Mouse (Mus musculus): ENCODE measurements around the gene Pigv.

The Pigv gene

DNA sequence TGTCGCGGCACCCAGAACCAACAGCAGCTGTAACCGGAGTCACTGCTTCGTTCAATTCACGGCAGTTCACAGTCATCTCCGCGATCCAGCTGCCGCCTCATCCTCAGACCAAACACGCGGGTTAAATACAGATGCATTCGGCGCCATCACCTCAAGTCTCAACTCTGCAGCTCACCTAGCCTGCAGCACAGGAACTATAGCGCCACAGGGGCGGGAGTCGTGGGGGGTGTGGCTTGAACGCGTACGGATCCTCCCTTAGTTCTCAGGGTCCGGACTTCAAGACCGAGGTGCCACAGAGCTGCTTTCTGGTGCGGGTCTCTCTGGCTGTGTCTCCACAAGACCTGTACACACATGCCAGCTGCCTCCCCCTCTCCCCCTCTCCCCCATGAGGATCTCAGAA, 26.8 kb downstream of the Pigv start:
- DNase-seq (ENCODE audit: low spot score in 2 of 2): no peak

DNA sequence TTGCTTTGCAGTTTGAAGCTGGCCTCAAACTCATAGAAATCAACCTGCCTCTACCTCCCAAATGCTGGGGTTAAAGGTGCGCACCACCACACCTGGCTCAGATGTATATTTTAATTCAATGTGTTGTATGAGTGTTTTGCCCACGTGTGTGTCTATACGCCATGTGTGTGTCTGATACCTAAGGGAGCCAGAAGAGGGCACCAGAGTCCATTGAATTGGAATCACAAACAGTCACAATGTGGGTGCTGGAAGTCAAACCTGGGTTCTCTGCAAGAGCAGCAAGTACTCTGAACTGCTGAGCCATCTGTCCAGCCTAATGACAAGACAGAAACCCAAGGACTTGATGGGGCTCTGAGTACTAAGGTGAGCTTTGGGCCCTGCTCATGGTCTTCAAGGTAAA, 27.3 kb downstream of the Pigv start:
- no peak for DNase-seq (ENCODE audit: low spot score in 2 of 2)

DNA sequence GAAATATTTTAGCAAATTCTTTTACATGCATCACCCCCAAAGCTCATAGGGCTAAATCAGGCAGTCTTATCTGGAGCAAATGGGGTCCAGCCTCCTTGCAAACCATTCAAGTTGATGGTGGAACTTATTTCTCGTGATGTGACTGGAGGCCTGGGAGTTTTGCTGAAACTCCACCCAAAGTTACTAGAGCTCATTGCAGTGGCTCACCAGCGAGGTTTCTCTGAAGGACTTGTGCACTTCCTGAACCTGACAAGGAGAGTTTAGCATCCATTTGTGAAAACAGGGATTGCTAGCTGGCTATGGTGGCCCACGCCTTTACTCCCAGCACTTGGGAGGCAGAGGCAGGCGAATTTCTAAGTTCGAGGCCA, 38.4 kb downstream of the Pigv start:
- no peak for DNase-seq (ENCODE audit: low spot score in 2 of 2)

DNA sequence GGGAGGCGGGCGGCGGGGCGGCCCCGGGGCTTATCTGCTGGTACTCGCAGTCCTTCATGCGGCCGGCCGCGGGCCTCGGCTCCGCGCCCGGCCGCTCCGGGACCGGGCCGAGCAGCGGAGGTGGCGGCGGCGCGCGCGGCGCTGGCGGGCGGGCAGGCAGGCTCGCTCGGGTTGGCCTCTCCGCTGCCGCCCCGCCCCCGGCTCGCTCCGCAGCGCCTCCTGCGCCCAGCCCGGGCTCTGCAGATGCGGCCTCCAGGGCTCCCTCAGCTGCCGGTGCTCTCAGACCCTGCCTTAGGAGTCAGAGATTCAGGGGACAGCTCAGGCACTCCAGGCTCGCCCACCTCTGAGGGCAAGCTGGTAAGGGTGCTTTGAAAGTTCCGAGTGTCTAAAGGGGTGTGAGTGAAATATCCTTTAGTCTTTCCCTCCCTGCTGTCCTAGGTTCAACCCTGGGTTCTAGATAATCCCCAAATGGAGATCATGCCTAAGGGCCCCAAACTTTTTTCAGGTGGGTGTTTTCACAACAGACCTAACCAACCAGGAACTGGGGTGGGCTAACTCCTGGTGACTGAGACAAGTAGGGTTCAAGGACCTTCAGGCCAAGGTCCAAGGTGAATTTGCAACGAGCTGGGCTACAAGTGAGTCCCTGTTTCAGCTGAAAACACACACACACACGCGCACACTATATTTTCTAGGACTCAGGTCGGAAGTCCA, 39.0 kb downstream of the Pigv start:
- peak; percentile 77 to 79 for DNase-seq (ENCODE audit: low spot score in 2 of 2)

DNA sequence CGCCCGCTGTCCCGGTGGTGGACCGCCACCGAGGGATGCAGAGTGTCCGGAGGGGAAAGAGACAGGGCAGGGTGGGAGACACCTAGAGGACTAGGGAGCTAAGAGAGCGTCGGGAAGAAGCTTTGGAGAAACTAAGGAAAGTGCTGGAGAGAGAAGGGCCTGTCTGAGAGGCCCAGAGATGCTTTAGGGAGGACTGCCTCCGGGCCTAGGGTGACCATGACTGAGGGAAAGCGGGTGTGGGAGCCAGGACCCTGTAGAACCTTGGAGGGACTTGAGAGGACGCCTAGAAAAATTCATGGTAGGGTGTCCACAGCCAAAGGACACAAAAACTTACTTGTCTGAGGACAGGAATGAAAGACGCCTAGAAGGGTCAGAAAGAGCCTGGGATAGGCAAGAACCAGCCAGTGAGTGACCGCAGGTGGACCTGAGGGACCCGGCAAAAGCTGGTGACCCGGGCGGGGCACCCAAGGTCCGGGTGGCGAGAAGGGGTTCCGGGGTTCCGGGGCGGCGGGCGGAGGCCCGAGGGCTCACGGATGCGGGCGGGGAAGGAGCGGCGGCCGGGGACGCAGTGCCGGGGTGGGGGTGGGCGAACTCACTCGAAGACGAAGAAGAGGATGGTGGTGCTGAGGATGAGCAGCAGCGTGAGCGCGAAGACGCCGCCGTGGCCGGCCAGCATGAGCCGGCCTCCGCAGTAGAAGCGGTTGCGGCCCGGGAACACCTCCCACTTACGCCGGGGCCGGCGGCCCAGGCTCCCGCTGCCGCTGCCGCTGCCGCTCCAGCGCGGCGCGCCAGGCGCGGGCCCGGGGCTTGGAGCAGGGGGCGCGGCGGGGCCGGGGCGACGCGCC, 39.7 kb downstream of the Pigv start:
- DNase-seq (ENCODE audit: low spot score in 2 of 2): no peak

DNA sequence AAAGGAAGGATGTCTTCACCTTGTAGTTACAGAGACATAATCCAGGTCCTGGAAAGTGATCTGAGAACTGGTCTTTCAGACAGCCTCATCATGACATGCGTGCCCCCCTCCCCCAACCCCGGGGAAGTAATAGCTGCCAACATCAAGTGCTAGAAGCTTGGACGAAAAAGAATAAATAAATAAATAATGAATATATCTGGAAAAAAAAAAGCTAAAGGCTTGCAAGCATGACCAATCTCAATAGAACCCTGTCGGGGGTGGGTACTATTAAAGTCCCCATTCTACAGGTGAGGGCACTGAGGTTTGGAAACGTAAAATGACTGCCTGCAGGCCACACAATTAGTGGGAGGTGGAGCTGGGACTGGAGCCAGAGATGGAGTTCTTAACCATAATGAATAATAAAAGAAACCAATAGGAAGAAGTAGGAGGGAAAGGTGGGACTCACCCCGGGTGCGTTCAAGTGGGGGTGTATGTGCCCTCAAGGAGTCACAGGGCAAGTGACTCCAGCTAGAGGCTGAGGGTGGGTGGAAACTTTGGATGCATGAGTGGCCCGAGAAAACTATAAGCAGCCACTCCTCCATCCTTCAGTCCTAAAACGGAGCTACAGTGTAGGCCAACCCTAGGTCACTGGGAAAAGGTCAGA, 40.6 kb downstream of the Pigv start:
- no peak for DNase-seq (ENCODE audit: low spot score in 2 of 2)

DNA sequence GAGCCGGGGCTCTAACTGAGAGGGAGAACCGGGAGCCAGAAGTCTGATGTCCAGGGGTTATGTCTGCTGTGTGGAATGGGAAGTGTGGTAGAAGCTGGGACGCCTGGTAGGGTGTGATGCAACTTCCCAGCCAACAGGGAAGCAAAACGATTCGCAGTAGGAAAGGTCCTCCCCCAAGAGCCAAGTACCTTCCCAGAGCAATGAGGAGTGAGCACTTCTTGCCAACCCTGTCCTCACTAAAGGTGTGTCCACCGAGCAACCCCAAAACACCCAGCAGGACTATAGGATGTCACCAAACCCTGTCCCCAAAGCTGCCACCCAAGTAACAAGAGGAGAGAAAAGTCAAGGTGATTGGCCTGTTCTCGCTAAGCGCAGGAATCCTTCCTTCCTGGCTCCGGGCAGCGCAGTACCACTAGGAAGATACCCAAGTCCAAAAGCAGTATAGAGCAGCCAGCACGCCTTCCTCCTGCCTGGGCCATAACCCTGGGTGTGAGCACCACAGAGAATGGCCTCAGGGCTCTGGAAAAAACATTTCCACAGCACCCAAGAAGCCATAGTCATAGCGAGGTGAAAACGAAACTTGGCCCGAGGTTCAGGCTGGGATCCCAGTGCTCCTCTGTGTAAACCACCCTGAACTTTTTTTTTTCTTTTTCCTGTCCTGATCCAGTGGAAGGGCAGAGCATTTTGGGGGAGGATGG, 41.2 kb downstream of the Pigv start:
- DNase-seq (ENCODE audit: low spot score in 2 of 2): no peak

DNA sequence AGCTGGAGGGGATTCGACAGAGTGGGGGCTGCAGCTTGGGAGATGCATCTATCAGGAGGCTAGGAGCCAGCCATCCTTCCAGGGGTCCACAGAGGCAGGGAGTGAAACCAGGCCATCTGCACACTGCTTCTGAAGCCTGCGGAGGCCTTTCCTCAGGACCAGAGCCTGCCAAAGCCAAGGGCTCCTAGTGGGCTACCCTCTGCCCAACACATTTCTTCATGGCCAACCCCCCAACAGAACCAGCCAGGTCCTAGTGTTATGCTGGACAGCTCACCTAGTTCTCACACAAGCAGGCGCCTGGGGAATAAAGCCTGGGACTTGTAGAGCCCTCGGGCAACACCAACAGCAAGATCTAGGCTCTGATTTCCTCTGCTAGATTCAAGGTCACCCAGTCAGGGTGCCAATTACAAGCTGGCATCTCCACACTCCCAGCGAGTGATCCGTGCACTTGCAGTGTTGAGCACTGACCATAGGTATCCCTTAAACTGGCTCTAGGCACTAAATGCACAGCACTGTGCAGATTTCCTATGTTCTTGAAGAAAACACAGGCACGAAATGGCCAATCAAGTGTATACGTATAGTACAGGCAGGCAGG, 42.0 kb downstream of the Pigv start:
- DNase-seq (ENCODE audit: low spot score in 2 of 2): no peak

DNA sequence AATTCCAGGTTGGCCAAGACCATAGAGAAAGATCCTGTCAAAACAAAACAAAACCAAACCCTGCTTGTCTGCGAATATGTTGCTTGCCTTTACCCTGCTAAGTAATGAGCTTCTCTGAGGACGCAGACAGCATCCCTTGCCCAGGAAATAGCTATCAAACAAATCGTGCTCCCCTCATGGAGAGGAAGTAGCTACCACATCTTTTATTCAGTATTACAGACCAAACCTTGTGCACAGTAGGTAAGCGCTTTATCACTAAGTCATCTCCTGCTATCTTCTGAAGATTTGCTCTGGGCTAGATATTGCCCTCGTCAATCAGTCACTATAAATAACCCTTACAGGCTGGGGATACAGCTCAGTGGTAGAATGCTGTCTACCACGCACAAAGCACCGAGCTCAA, 43.3 kb downstream of the Pigv start:
- no peak for DNase-seq (ENCODE audit: low spot score in 2 of 2)

DNA sequence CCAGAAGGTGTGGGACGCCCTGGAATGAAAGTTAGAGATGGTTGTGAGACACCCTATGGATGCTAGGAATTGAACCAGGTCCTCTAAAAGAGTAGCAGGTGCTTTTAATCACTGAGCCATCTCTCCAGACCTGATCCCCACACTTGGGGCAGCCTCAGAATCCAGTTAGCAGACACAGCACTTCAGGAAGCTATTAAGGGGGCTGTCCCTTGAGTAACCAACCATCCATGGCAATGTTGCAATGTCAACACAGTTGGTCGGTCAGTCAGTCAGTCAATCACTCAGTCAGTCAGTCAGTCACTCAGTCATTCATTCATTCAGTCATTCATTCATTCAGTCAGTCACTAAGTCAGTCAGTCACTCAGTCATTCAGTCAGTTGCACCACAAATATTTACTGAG, 43.9 kb downstream of the Pigv start:
- DNase-seq (ENCODE audit: low spot score in 2 of 2): no peak

DNA sequence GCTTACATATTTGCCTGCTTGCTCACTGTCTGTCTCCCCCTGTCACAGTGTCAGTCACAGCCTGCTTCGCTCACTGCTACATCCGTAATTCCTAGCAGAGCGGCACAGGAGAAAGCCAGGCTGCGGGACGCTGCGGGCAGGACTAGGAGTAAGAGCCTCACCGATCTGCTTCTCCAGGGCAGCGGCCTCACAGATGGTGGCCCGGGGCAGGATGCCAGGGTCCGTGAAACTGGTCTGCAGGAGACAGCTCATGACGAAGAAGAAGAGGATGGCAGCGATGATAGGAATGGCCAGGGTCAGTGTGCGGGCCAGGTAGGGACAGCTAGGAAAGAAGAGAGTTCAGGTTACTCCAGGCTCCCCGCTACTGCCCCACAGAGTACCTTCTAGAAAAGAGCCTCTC, 45.4 kb downstream of the Pigv start:
- no peak for DNase-seq (ENCODE audit: low spot score in 2 of 2)

DNA sequence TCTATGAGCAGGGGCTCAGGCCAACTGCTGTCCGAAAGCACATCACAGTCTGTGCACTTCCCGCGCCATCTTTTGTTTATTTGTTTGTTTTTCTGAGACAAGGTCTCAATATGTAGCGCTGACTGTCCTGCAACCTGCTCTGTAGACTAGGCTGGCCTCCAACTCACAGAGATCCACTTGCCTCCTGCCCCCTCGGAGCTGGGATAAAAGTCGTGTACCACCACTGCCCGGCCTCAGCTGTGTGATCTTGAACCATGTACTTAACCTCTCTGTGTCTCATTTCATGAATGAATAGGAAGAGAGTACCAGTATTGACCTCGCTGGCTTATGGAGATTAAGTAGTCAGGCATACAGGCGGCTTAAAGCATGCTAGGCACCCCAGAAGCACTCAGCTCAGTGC, 45.8 kb downstream of the Pigv start:
- DNase-seq (ENCODE audit: low spot score in 2 of 2): no peak

DNA sequence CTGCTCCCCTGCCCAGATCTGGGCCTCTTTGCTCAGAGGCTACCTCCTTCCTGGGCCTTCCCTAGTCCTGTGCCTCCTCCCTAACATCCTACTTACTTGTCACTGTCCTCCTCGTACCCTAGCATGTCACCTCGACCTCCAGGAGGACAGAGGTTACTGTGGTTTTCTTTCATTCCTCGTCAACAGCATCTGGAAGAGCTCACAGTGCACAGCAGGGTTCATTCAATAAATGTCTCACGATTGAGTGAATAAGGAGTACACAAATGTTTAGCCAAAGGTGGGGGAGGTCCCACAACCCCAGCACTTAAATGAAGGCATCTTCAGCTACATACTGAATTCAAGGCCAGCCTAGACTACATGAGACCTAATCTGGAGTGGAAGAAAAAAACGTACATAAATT, 46.2 kb downstream of the Pigv start:
- no peak for DNase-seq (ENCODE audit: low spot score in 2 of 2)

DNA sequence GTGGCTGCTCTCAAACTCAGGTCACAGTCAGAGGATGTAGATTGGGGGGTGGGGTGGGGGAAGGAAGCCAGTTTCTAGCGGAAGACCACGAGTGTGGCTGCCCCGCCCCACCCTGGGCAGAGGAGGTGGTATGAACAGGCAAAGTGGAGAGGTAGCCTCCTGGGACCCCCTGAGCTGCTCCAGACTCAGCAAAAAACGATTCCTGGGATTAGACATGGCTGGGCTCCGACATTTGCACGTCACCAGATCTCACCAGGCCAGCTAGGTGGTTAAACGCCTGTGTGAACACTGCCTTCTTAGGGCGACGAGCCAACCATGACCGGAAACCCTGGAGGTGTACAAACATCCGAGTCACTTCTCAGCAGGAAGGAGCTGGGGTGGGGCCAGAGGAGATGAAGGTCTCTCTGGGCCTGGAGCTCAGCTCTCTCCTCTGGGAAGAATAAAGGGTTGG, 46.8 kb downstream of the Pigv start:
- DNase-seq (ENCODE audit: low spot score in 2 of 2): no peak

DNA sequence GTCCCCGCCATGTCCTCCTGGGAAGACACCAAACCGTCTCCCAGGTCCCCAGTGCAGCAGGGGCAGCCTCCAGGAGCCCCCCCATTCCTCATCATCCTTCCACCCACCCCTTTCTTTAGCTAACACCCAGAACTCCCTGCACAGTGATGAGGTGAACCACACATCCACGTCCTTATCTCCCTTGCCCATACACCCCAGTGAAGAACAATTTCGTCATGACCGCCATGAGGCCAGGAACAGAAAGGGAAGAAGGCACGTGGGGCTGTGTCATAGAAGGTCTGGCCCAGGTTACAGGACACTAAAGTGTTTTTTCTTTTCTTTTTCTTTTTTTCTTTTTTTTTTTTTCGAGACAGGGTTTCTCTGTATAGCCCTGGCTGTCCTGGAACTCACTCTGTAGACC, 47.6 kb downstream of the Pigv start:
- no peak for DNase-seq (ENCODE audit: low spot score in 2 of 2)

DNA sequence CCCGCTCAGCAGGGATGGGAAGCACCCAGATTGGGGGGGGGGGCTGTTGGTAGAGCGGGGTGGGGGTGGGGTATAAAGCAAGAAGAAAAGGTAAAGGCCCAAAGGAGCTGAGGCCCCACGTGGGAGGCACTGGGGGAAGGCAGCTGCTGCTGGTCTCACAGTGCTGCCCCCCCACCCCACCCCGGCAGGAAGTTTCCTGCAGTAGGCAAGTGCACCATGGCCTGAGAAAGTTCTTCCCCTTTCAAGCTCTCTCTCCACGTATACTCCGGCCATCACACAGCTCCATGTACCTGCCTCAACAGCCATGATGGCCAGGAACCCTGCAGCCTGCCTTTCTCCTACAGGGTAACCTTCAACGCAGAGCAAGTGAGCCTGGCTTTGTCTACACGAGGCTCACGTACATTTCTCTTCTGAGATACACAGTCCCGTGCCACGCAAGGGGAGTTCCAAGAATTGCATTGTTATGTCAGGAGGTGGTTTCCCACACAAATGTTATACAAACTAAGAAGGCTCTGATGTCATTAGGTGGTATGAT, 50.2 kb downstream of the Pigv start:
- no peak for DNase-seq (ENCODE audit: low spot score in 2 of 2)

DNA sequence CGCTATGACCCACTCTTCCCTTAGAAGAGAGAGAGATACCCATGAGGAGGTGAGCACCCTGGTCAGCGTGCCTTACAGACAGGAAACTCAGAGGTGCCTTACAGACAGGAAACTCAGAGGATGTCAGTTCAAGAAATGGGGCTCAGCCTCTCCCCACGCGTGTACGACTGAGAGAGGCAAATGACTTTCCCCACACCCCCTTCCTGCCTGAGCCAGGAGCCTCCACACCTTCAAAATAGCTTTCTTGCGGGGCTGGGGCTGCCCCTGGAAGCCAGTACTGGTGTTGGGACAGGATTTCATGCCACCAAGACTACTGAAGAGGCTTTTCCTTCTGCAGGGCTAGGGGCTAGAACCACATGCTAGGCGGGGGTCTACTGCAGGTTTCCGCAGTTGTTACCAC, 51.8 kb downstream of the Pigv start:
- DNase-seq (ENCODE audit: low spot score in 2 of 2): no peak

DNA sequence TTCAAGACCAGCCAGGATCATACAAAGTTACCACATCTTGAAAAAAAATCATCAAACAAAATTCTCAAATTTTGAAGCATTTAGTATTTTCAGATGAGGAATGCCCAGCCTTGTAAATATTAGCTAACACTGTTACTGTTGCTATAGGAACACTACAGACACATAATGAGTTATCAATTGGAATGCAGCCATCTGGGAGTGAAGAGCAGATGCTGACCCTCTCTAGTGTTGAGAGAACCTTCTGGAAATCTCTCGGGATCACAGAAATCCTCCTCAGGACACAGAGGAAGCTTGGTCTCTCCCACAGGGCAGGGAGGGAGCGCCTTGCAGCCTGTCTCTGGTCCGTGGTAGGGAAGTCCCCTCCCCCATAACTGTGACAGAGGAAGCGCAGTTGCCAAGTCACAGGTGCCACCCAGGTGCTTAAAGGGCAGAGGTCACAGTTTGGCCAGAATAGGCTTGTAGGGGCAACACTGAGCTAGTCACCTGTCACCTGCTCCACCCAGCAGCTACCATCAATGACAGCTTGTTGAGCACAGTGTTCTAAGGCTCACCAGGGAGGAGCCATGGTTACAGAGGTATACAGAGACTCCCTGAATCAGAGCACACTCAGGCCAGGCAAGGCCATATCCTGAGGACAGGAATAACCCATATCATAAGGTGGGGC, 52.8 kb downstream of the Pigv start:
- no peak for DNase-seq (ENCODE audit: low spot score in 2 of 2)

DNA sequence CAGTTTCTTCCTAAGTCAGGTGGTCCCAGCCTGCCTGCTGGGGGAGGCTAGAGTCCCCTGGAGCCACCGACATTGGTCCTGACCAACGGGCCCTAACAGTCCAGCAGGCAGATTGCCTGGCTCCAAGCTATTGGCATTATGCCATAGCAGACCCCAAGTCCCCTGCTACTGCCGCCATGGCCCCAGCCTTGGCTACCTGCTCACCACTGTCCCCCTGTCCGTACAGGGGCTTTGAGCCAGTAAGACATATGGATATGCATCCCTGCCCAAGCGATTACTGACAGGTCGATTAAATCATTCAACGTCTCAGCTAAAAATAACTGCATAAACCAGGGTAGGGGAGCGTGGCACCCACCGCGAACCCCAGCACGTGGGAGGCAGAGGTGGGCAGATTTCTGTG, 54.5 kb downstream of the Pigv start:
- DNase-seq (ENCODE audit: low spot score in 2 of 2): no peak

DNA sequence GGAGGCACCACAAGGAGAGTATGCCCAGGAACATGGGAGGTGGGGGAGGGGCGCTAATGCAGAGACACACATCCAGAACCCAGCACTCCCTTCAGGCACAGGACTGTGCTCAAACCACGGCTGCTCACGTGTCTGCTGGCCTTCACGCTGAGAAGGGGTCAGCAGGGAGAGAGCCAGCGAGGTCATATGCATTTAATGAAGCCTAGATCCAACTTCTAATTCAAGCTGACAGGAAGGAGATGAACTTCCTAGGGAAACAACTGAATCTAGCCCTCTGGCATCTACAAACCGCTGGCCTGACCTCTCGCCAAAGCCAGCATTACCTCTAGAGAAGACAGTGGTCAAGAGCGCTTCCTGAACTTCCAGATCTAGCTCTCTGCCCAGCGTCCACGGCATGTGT, 57.0 kb downstream of the Pigv start:
- DNase-seq (ENCODE audit: low spot score in 2 of 2): no peak

DNA sequence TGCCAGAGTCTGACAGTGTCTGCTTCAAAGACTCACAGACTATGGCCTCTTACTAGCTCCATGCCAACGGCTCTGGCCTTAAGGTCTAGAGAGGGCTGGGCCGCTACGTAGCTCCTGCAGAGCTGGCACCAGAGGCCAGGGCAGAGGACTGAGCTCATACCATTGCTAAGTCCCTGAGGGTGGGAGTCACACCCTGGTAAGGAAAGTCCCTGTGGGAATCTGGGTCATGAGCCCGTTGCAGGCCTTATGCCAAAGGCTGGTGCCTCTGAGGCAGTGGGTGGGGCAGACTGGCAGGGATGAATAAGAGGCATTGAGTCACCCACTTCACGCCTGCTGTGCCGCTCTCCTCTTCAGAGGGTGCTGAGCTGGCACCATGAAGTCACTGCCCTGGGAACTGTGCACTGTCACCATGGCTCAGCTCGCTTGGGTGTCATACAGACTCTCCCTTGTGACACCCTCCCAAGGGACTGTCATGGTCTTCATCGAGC, 58.1 kb downstream of the Pigv start:
- DNase-seq (ENCODE audit: low spot score in 2 of 2): peak; percentile 25 to 48
